Mouse (Mus musculus) limb, embryonic 15.5 days (tissue): ENCODE measurements at regions not wholly inside any gene's neighbourhood (a gene's known extent, or its start where the extent isn't known, plus 50 kb on each side); places are given as distances from the start of the nearest gene placed in this dataset.

Experiments
- ATAC-seq: fragments of 200-750 bp; cut with Nextera tagmentation; 2 replicates; pipeline ENCODE4 v1.8.0; 2017; ENCODE audit warnings: low read depth, moderate TSS enrichment; ENCODE audit not compliant: insufficient number of reproducible peaks, low FRiP score, low TSS enrichment
- H3K27ac ChIP-seq: fragments of 300-500 bp; sonication (generic); 2 replicates; pipeline ENCODE4 v1.5.1; 2015; ENCODE audit warnings: moderate library complexity, mild to moderate bottlenecking, inconsistent platforms
- H3K27me3 ChIP-seq: fragments of 300-500 bp; sonication (generic); 2 replicates; pipeline ENCODE4 v1.6.1; 2015; ENCODE audit warnings: inconsistent platforms
- H3K36me3 ChIP-seq: fragments of 300-500 bp; sonication (generic); 2 replicates; pipeline ENCODE4 v1.6.1; 2015; ENCODE audit warnings: inconsistent platforms
- H3K4me1 ChIP-seq: fragments of 300-500 bp; sonication (generic); 2 replicates; pipeline ENCODE4 v1.6.1; 2015; ENCODE audit warnings: inconsistent platforms
- H3K4me2 ChIP-seq: fragments of 300-500 bp; sonication (generic); 2 replicates; pipeline ENCODE4 v1.6.1; 2015; ENCODE audit warnings: mild to moderate bottlenecking, inconsistent platforms
- H3K4me3 ChIP-seq: fragments of 300-500 bp; sonication (generic); 2 replicates; pipeline ENCODE4 v1.5.1; 2015; ENCODE audit warnings: mild to moderate bottlenecking, inconsistent platforms
- H3K9ac ChIP-seq: fragments of 300-500 bp; sonication (generic); 2 replicates; pipeline ENCODE4 v1.6.1; 2015; ENCODE audit warnings: inconsistent platforms
- H3K9me3 ChIP-seq: fragments of 300-500 bp; sonication (generic); 2 replicates; pipeline ENCODE4 v1.6.1; 2016; ENCODE audit warnings: inconsistent platforms
- WGBS: fragments of 180-500 bp; shearing (Covaris S2); methylation state at CpG from one replicate; pipeline ENCODE4 v1.1.7; 2015; 5-methylcytosine and 5-hydroxymethylcytosine counted together

GRCm38 (mm10) chr1:61095481-61096165 is 117.9 kb downstream of the Icos start:
- Histone ChIP-seq H3K27me3 (no peaks in the 10 kb centered on the region), H3K4me3 (no peak overlapping the region), H3K9ac (no peak overlapping the region), H3K9me3 (no peaks in the 10 kb centered on the region), H3K4me1 (peaks cover 4% of the 10 kb centered on the region), H3K4me2 (no peak overlapping the region), H3K36me3 (no peaks in the 10 kb centered on the region), H3K27ac (no peak overlapping the region)
- ATAC-seq = no peak

GRCm38 (mm10) chr1:61099341-61099740 is 121.6 kb downstream of the Icos start:
- Histone ChIP-seq H3K4me3 (no peak overlapping the region), H3K9me3 (no peaks in the 10 kb centered on the region), H3K4me2 (no peak overlapping the region), H3K36me3 (no peaks in the 10 kb centered on the region), H3K27ac (no peak overlapping the region), H3K4me1 (peaks cover 6% of the 10 kb centered on the region), H3K9ac (no peak overlapping the region), H3K27me3 (no peaks in the 10 kb centered on the region)
- no peak for ATAC-seq
- 18% methylated on average over 5 of the region's 5 CpGs for WGBS

GRCm38 (mm10) chr1:61101679-61102078 is 124.0 kb downstream of the Icos start:
- H3K36me3 ChIP-seq = no peaks in the 10 kb centered on the region
- no peak overlapping the region for H3K9ac ChIP-seq
- no peak overlapping the region for H3K4me2 ChIP-seq
- no peak overlapping the region for H3K27ac ChIP-seq
- WGBS = 33% methylated on average over 4 of the region's 4 CpGs
- peaks cover 6% of the 10 kb centered on the region for H3K4me1 ChIP-seq
- H3K4me3 ChIP-seq = no peak overlapping the region
- H3K27me3 ChIP-seq = no peaks in the 10 kb centered on the region
- ATAC-seq = no peak
- H3K9me3 ChIP-seq = no peaks in the 10 kb centered on the region

- ATAC-seq = no peak
- Histone ChIP-seq H3K27me3 (no peaks in the 10 kb centered on the region), H3K9ac (no peak overlapping the region), H3K4me2 (no peak overlapping the region), H3K36me3 (no peaks in the 10 kb centered on the region), H3K27ac (no peak overlapping the region), H3K4me3 (no peak overlapping the region), H3K9me3 (no peaks in the 10 kb centered on the region), H3K4me1 (peaks cover 6% of the 10 kb centered on the region)
- 62% methylated on average over 5 of the region's 5 CpGs for WGBS
Measured at GRCm38 (mm10) chr1:61102346-61102745, 124.6 kb downstream of the Icos start.

GRCm38 (mm10) chr1:61103581-61103980 is 125.9 kb downstream of the Icos start:
- H3K4me2 ChIP-seq = no peak overlapping the region
- peak; percentile 63; the same call in 1 of the 2 replicates for ATAC-seq
- H3K4me1 ChIP-seq = peaks cover 6% of the 10 kb centered on the region
- H3K27me3 ChIP-seq = no peaks in the 10 kb centered on the region
- H3K4me3 ChIP-seq = no peak overlapping the region
- no peak overlapping the region for H3K27ac ChIP-seq
- H3K9ac ChIP-seq = no peak overlapping the region
- WGBS = 26% methylated on average over 12 of the region's 12 CpGs
- no peaks in the 10 kb centered on the region for H3K36me3 ChIP-seq
- H3K9me3 ChIP-seq = no peaks in the 10 kb centered on the region

- WGBS = 64% methylated on average over 13 of the region's 13 CpGs
- H3K9me3 ChIP-seq = no peaks in the 10 kb centered on the region
- no peak overlapping the region for H3K9ac ChIP-seq
- H3K27ac ChIP-seq = no peak overlapping the region
- no peak overlapping the region for H3K4me3 ChIP-seq
- no peaks in the 10 kb centered on the region for H3K36me3 ChIP-seq
- no peaks in the 10 kb centered on the region for H3K4me1 ChIP-seq
- no peaks in the 10 kb centered on the region for H3K27me3 ChIP-seq
- no peak for ATAC-seq
- no peak overlapping the region for H3K4me2 ChIP-seq
Measured at GRCm38 (mm10) chr1:61111731-61112309, 134.1 kb downstream of the Icos start.

- Histone ChIP-seq H3K36me3 (no peaks in the 10 kb centered on the region), H3K27ac (no peak overlapping the region), H3K9ac (no peak overlapping the region), H3K4me3 (no peak overlapping the region), H3K27me3 (no peaks in the 10 kb centered on the region), H3K9me3 (no peaks in the 10 kb centered on the region), H3K4me1 (no peaks in the 10 kb centered on the region), H3K4me2 (no peak overlapping the region)
- ATAC-seq = no peak
- WGBS = 37% methylated on average over 10 of the region's 10 CpGs
Measured at GRCm38 (mm10) chr1:61117535-61117934, 139.8 kb downstream of the Icos start.

- Histone ChIP-seq H3K4me3 (no peak overlapping the region), H3K9me3 (no peaks in the 10 kb centered on the region), H3K4me2 (no peak overlapping the region), H3K27ac (no peak overlapping the region), H3K9ac (no peak overlapping the region), H3K36me3 (no peaks in the 10 kb centered on the region), H3K4me1 (no peaks in the 10 kb centered on the region), H3K27me3 (no peaks in the 10 kb centered on the region)
- 85% methylated on average over 4 of the region's 4 CpGs for WGBS
- no peak for ATAC-seq
Measured at GRCm38 (mm10) chr1:61118071-61118470, 140.3 kb downstream of the Icos start.

- no peak overlapping the region for H3K27ac ChIP-seq
- no peak overlapping the region for H3K9ac ChIP-seq
- no peak overlapping the region for H3K4me3 ChIP-seq
- H3K36me3 ChIP-seq = no peaks in the 10 kb centered on the region
- whole genome bisulfite sequencing = 74% methylated on average over 4 of the region's 4 CpGs
- ATAC-seq = no peak
- H3K4me2 ChIP-seq = no peak overlapping the region
- no peaks in the 10 kb centered on the region for H3K27me3 ChIP-seq
- no peaks in the 10 kb centered on the region for H3K4me1 ChIP-seq
- H3K9me3 ChIP-seq = no peaks in the 10 kb centered on the region
Measured at GRCm38 (mm10) chr1:61121480-61121879, 143.8 kb downstream of the Icos start.

GRCm38 (mm10) chr1:61125127-61125526 is 147.4 kb downstream of the Icos start:
- 93% methylated on average over 2 of the region's 2 CpGs for WGBS
- no peak for ATAC-seq
- no peak overlapping the region for H3K27ac ChIP-seq

GRCm38 (mm10) chr1:61135597-61136545 is 158.1 kb downstream of the Icos start:
- Histone ChIP-seq H3K4me2 (no peak overlapping the region), H3K4me3 (no peak overlapping the region), H3K27me3 (no peaks in the 10 kb centered on the region), H3K27ac (no peak overlapping the region), H3K9me3 (no peaks in the 10 kb centered on the region), H3K36me3 (no peaks in the 10 kb centered on the region), H3K9ac (no peak overlapping the region), H3K4me1 (peaks cover 18% of the 10 kb centered on the region)
- no peak for ATAC-seq
- WGBS = 85% methylated on average over 9 of the region's 9 CpGs

More at GRCm38 (mm10) chr1:61125127-61125526, 147.4 kb downstream of the Icos start:
- H3K27me3 ChIP-seq = no peaks in the 10 kb centered on the region
- H3K9ac ChIP-seq = no peak overlapping the region
- no peaks in the 10 kb centered on the region for H3K4me1 ChIP-seq
- H3K9me3 ChIP-seq = no peaks in the 10 kb centered on the region
- no peaks in the 10 kb centered on the region for H3K36me3 ChIP-seq
- H3K4me3 ChIP-seq = no peak overlapping the region
- no peak overlapping the region for H3K4me2 ChIP-seq
